Comparison of ENCODE assay signal across 17 mouse cellular contexts in genomic region chr16:38916885-38917284, GRCm38 (mm10). TPM values are rescaled to one million over a fixed set of nuclear protein-coding genes. Genes with fewer than 3 reads are reported as not detected.
DNase-seq lines count a peak whose midpoint lies in the region; TF ChIP-seq lines count a peak whose summit lies in the region.
"Had no signal": no experiment of that assay in that cellular context is flagged by ENCODE, and none has a peak within 500 bp of the region (broad histone marks: within the 10 kb centered on the region; RNA-seq: fewer than 3 reads in every experiment).

No protein-coding gene starts in this region.

- peaks cover 2% of the 10 kb centered on the region for H3K4me1 ChIP-seq in cortical plate, adult 2 months (ENCODE audit: control insufficient read depth, insufficient read depth, low read length)
- H3K4me1 ChIP-seq: embryonic facial prominence, embryonic 10.5 days; hindbrain, embryonic 13.5 days had no signal

- DNase-seq in cerebellum, adult 9-11 months = peak; percentile 13
- no peak for DNase-seq in cerebellum, adult 8-10 months
- no peak for DNase-seq in layer of hippocampus, adult 2 months (ENCODE audit: low spot score in 2 of 2)
- DNase-seq in layer of hippocampus, adult 8-10 months (ENCODE audit: low spot score in 2 of 2) = no peak
- peak; percentile 51 to 53 for DNase-seq in right cerebral cortex, postnatal 10 days (ENCODE audit: low spot score in 2 of 2)
- DNase-seq in right cerebral cortex, adult 18-20 months = no peak
- DNase-seq: adrenal gland, adult 2 months; adrenal gland, postnatal 25 days; cerebellum, postnatal 25 days; forebrain, postnatal 0 days; gastrocnemius, postnatal 14 days; heart, postnatal 14 days had no signal

- H3K4me3 ChIP-seq in layer of hippocampus, adult 2 months = no peak overlapping the region
- H3K4me3 ChIP-seq in cortical plate, adult 2 months (ENCODE audit: insufficient read depth, low read length) = no peak overlapping the region
- H3K4me3 ChIP-seq: embryonic facial prominence, embryonic 10.5 days; forebrain, embryonic 13.5 days; hindbrain, embryonic 13.5 days had no signal

- TF ChIP-seq CTCF in layer of hippocampus, adult 2 months (conservative IDR thresholded peaks at IDR 0.05) = 0 out of 2 replicates have a peak, but pooled peaks have one; percentile 16
- no peak for TF ChIP-seq CTCF in cortical plate, adult 2 months (IDR thresholded peaks at IDR 0.05; ENCODE audit: extremely low read depth, insufficient read depth, low read length)

- peak overlapping the region; percentile 85 for H3K27ac ChIP-seq in layer of hippocampus, adult 2 months
- H3K27ac ChIP-seq in cortical plate, adult 2 months (ENCODE audit: insufficient read depth, low read length) = 0 out of 2 replicates have a peak overlapping the region, but pooled peaks have one; percentile 2
- H3K27ac ChIP-seq: embryonic facial prominence, embryonic 10.5 days; forebrain, embryonic 13.5 days; hindbrain, embryonic 13.5 days; hindbrain, postnatal 0 days had no signal

- TF ChIP-seq POLR2A in cortical plate, adult 2 months (IDR thresholded peaks at IDR 0.05; ENCODE audit: extremely low read depth, insufficient read depth, low read length) = no peak

RNA-seq across cellular contexts. Expression of gene Igsf11, which starts 24.4 kb away (rescaled TPM):
- 10 to 100 TPM; 44.7 to 50.7 TPM for total RNA-seq in layer of hippocampus, adult 2 months (2021)
- total RNA-seq in layer of hippocampus, adult 8-10 months (2022) = 10 to 100 TPM; 48.1 to 53.6 (median 50.7) TPM
- 23.7 and 25.3 TPM in 2 replicates for polyA plus RNA-seq in cortical plate, adult 2 months (2012; rRNA removed)

Comparison
In these comparisons a context has a peak if more than half of its experiments do, and no peak if none do; other contexts are left out.
1. DNase-seq: peak in cerebellum, adult 9-11 months (single experiment) and right cerebral cortex, postnatal 10 days (2 of 2); none in cerebellum, adult 8-10 months (single experiment), layer of hippocampus, adult 2 months (0 of 2), layer of hippocampus, adult 8-10 months (0 of 2) and right cerebral cortex, adult 18-20 months (single experiment).